Mouse (Mus musculus): Measurements from ENCODE around the gene Olfr1137. TPM values are rescaled to one million over a fixed set of nuclear protein-coding genes. Genes with fewer than 3 reads are reported as not detected.

Olfr1137 gene
- total RNA-seq (2021), result not detected

DNA sequence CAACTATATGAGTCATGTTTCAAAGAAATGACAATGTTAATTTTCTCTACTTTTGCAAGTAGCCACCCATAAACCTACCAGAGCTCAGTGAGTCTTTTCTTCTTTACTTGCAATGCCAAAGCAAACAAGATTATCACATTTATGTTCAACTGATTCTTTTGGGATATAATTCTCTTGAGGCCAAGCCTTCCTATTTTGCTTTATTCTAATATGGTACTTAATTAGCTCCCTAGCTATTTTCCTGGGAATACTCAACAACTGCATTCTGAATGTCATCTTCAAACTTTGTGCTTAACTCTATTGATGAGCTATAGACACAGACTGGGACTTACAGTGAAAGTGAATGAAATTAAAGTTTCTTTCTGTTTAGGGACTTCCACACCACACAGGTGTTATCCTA lies at the start of gene Olfr1137:
Gene Olfr1137 (minus strand): TSS at position 101 of the 400 bp plus-strand sequence.
- DNase-seq (ENCODE audit: low spot score in 2 of 2), result no peak
- intact Hi-C loops (cut with DNase I), result no loop called here

DNA sequence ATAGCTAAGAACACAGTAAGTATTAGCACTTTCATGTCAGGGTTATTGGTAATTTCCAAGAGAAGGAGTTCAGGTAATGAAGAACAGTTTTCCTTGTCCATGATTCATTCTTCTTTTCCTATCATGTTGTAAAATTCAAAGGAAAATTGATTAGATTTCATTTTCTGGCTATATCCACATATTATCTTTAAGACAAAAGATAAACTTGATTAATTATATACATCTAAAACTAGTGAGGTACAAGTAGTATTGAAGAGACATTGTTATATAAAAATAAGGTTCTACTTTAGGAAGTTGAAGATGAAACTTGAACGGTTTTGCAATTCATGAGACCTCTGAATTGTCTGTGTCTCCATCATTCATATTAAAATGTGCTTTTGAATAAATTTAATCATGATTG lies 40.9 kb upstream of the Olfr1137 start, which contains the start of gene Olfr1141:
Gene Olfr1141 (minus strand): TSS at position 101 of the 400 bp plus-strand sequence.
- intact Hi-C loops (cut with DNase I), result no loop called here
- DNase-seq (ENCODE audit: low spot score in 2 of 2), result no peak

- DNase-seq (ENCODE audit: low spot score in 2 of 2), result no peak
- intact Hi-C loops (cut with DNase I), result no loop called here
Observed at GRCm38 (mm10) chr2:87743452-87743851, 30.5 kb upstream of the Olfr1137 start, which contains the start of gene Olfr1140. Olfr1140 (plus strand) TSS chr2:87743752.

GRCm38 (mm10) chr2:87739878-87740277 lies 26.9 kb upstream of the Olfr1137 start, which contains the start of gene Olfr1138:
Olfr1138 (minus strand) TSS chr2:87739978.
- DNase-seq (ENCODE audit: low spot score in 2 of 2), result no peak

DNA sequence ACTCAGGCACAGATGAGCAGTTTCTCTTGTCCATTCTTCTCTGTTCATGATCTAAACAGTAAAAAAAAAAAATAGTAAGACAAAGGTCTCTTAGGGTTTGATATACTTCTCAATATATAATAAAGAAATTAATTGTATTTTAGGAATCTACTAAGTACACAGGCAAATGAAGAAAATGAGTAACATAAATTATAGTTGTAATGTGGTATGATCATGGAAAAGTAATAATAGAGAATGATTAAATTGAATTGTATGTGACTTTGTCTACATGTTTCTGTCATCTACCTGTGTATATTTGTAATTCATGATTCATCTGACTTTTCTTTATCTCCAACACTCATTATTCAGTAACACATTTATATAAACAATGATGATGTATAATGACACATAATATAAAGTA lies 19.1 kb downstream of the Olfr1137 start, which contains the start of gene Olfr1136:
Gene Olfr1136 (minus strand): TSS at position 101 of the 400 bp plus-strand sequence.
- no peak for DNase-seq (ENCODE audit: low spot score in 2 of 2)

More at GRCm38 (mm10) chr2:87739878-87740277, 26.9 kb upstream of the Olfr1137 start, which contains the start of gene Olfr1138:
- intact Hi-C loops (cut with DNase I), result no loop called here

DNA sequence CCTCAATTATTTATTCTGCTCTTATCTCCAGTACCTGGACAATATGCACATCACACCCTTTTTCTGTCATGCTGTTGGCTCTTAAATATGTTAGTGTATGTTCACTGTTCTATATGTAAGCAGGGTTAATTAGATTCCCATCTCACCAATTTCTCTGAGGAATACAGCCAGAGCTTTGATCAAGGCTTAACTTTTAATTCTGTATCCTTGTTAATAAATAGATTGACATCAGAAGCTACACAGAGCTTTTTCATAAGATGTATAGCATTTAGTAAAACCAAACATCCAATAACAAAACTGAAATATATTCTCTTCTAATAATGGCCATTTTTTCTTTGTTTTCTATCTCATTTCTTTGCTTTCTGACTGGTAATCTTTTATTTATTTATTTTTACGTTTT lies 39.4 kb downstream of the Olfr1137 start, which contains the start of gene Olfr1135:
Gene Olfr1135 (minus strand): TSS at position 101 of the 400 bp plus-strand sequence.
- intact Hi-C loops (cut with DNase I), result no loop called here
- DNase-seq (ENCODE audit: low spot score in 2 of 2), result no peak

More for the DNA sequence above, 19.1 kb downstream of the Olfr1137 start, which contains the start of gene Olfr1136:
- intact Hi-C loops (cut with DNase I), result no loop called here

Other genes starting within 250 kb of the Olfr1137 start
- not detected for gene Pramel7, start 216.1 kb downstream of the Olfr1137 start, total RNA-seq (2021)
- not detected for gene Pramel6, start 206.6 kb downstream of the Olfr1137 start, total RNA-seq (2021)
- gene Olfr153, start 181.4 kb downstream of the Olfr1137 start, total RNA-seq (2021), result not detected
- gene Olfr1128, start 167.6 kb downstream of the Olfr1137 start, total RNA-seq (2021), result not detected
- not detected for gene Olfr1129, start 139.3 kb downstream of the Olfr1137 start, total RNA-seq (2021)
- gene Olfr1130, start 107.0 kb downstream of the Olfr1137 start, total RNA-seq (2021), result not detected
- not detected for gene Olfr1131, start 86.1 kb downstream of the Olfr1137 start, total RNA-seq (2021)
- gene Olfr1132, start 75.6 kb downstream of the Olfr1137 start, total RNA-seq (2021), result not detected
- not detected for gene Olfr1133, start 65.8 kb downstream of the Olfr1137 start, total RNA-seq (2021)
- not detected for gene Olfr1134, start 54.7 kb downstream of the Olfr1137 start, total RNA-seq (2021)
- not detected for gene Olfr1135, start 39.5 kb downstream of the Olfr1137 start, total RNA-seq (2021)
- gene Olfr1136, start 19.2 kb downstream of the Olfr1137 start, total RNA-seq (2021), result not detected
- not detected for gene Olfr1138, start 26.8 kb upstream of the Olfr1137 start, total RNA-seq (2021)
- not detected for gene Olfr1140, start 30.6 kb upstream of the Olfr1137 start, total RNA-seq (2021)
- not detected for gene Olfr1141, start 40.8 kb upstream of the Olfr1137 start, total RNA-seq (2021)
- not detected for gene Olfr152, start 66.3 kb upstream of the Olfr1137 start, total RNA-seq (2021)
- gene Olfr1143, start 87.4 kb upstream of the Olfr1137 start, total RNA-seq (2021), result not detected
- gene Olfr1145, start 96.6 kb upstream of the Olfr1137 start, total RNA-seq (2021), result not detected
- gene Olfr1148, start 117.4 kb upstream of the Olfr1137 start, total RNA-seq (2021), result not detected
- gene Olfr1150-ps1, start 130.8 kb upstream of the Olfr1137 start, total RNA-seq (2021), result not detected
- gene Olfr1151, start 142.7 kb upstream of the Olfr1137 start, total RNA-seq (2021), result not detected
- not detected for gene Olfr1152, start 153.3 kb upstream of the Olfr1137 start, total RNA-seq (2021)
- not detected for gene Olfr1153, start 181.8 kb upstream of the Olfr1137 start, total RNA-seq (2021)
- not detected for gene Olfr1154, start 192.0 kb upstream of the Olfr1137 start, total RNA-seq (2021)
- gene Olfr1155, start 232.0 kb upstream of the Olfr1137 start, total RNA-seq (2021), result not detected
- not detected for gene Olfr1156, start 239.9 kb upstream of the Olfr1137 start, total RNA-seq (2021)

Data from left cerebral cortex, postnatal 36 days (tissue).